Mouse (Mus musculus) brain, adult 2 months (tissue): ENCODE results near the gene BC030870.

ENCODE experiments used
- DNase-seq: peaks from one replicate; pipeline ENCODE4 v3.0.0; 2011; ENCODE audit warnings: low read depth, low spot score

BC030870 gene

DNA sequence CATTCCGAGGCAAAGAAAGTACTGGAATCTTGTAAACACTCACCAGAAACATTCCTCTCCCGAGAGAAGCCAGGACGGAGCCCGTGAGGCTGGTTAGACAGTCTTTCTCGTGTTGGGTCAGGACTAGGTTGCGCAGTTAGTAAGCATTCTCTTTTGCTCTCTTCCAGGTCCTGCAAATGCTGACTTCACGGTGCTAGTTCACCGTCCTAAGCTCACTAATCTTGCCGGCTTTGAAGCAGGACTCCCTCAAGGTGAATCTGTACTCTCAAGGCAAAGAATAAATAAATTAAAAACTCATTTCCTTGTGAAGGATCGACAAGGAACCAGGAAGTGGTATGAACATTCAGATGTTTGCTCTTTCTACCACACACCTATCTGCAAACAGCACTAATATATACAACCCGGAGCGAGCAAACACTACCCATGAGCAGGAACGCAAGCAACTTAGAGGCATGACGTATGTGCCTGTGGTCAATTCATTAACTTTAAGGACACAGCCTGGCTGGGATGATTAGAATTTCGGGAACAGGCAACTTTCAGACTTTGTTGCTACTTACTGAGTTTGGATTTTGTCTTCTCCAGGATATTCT lies at the start of gene BC030870:
BC030870 (minus strand) TSS at position 365 of the 590 bp plus-strand sequence.
- no peak for DNase-seq

DNA sequence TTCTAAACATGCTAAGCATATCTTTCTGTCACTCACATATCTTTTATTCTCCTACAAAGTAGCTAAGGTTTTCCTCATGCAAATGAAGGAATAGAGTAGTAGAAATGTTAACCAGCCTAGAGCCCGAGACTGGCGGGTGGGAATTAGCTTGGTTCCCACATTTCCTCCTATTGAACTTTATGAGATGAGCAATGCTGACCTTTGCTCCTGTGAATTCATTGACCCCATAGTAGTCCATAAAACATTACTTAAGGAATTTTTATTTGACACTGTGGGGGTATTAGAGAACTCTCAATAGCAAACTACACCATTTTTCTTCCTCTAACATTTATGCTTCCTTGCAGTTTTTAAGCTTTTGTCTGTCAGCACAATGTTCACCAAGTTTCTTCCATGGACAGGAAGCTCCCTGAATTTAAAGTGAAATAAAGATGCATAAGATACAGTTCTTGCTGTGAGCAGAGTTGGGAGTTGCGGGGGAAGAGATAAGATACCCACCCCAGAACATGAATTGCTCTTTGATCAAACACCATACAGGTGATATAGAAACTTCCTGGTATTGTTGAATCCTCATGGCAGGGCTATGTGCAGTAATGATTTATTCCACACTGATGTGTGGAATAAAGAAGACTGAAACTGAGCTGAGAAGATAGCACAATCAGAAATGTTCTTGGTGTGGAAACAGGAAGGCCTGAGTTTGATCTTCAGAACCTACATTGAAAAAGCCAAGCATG lies 45.5 kb upstream of the BC030870 start:
- DNase-seq = no peak

DNA sequence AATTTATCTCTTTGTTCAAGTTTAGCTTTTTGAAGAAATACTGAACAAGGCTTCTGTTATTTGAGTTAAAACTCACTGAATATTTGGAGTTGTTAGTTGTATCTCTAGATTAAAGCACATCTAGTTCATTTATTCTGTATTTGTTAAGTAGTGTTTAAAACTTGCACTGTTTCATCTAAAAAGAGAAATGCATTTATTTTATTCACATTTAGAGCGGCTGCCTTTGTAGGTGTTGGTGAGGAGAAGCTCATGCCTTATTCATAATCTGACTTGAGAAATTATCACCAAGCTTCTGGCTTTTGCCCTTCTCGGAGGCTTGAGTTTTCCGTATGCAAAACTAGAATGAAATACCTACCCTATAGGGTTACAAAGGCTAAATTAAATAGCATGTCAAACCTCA lies 39.8 kb upstream of the BC030870 start:
- DNase-seq = peak; percentile 17

DNA sequence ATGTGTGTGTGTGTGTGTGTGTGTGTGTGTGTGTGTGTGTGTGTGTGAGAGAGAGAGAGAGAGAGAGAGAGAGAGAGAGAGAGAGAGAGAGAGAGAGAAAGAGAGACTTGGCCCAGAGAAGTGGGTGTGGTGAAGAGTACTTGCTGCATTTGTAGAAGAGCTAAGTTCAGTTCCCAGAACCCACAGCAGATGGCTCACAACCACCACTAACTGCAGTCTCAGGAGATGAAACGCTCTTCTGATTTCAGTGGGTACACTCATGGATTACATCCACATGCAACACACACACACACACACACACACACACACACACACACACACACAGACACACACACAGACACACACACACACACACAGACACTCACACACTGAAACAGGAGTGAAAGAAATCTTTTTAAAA lies 31.3 kb upstream of the BC030870 start:
- peak; percentile 87 for DNase-seq

DNA sequence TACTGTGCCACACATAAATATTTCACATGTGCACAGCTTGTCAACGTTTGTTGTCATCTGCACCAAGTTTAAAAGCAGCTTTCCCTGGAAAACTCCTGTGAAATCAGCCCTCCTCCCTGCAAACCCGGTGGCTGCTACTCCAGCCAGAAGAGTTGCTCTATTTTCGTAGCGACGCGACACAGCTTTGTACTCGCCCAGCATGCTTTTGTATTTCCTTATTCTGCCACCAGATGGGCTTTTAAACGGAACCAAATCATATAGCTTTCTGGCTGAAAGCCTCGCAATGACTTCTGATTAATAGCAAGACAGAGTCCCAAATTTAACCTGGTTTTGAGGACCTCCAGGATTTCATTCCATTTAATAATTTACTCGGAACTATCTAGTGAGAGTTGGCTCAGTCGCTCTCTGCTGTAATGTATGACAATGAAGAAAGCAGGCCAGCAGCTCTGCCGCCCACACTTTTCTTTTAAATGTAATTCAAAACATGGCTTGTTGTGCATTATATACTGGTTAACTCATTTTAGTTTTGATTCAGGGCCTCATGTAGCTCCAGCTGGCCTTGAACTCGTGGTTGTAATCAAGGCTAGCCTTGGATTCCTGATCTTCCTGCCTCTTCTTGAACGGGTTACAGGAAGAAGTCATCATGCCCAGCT lies 29.9 kb upstream of the BC030870 start:
- peak; percentile 73 for DNase-seq

DNA sequence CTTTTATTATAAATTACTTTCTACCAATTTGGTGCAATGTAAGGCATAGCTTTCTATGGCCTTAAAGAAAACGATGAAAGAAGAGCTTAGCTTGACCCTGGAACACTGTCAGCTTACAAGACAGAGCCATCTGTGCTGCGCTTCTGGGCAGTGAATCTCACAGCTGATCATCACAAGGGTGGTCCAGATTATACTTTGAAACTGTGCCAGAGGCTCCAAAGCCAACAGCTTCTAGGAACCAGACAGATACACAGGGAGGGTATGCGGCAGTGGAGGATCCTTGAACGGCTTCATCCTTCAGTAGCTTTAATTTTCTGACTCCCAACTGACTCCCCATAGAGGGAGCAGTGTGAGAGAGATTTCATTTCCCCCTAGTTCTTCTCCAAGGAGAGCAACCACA lies 28.5 kb upstream of the BC030870 start:
- DNase-seq = peak; percentile 36

DNA sequence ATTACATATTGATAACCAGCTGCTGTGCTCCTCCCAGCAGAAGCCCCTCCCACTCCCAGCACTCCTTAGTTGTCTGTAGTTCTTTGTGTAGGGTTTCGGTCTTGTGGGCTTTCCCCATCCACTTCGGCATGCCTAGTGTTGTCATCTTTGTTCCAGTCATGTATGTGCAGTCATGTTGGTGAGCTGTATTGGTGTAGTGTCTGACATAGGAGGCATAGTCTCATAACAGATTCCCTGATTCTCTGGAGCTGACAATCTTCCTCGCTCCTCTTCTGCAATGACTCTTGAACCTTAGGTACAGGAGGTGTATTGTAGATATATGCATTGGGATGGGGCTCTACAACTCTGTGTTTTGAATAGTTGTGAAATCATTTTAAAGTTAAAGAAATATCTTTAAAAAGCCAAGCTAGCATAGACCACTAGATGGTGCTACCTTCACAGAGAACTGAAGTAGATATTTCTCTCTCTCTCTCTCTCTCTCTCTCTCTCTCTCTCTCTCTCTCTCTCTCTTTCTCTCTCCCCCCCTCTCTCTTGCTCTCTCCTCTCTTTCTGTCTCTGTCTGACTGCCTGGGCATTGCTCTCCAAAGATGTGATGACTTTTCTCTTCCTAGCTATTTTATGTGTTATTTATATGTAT lies 9.6 kb upstream of the BC030870 start:
- DNase-seq = peak; percentile 44

DNA sequence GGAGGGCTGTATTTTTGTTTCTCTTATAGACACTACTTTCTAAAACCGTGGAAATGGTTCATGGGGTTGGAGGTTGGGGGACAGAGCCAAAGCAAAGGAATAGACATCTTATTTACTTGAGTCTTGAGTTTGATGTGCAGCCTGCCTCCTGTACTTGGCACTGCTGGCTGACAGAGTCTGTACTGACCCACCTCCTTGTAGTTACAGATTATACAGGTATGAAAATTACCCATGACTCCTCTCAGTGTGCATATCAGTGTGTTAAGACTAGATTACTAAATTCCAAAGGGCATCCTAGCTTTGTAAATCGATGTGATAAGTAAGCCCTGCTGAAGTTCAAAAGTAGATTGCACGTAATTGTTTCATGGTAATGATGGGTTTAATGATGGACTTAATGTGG lies 2.9 kb downstream of the BC030870 start:
- no peak for DNase-seq

DNA sequence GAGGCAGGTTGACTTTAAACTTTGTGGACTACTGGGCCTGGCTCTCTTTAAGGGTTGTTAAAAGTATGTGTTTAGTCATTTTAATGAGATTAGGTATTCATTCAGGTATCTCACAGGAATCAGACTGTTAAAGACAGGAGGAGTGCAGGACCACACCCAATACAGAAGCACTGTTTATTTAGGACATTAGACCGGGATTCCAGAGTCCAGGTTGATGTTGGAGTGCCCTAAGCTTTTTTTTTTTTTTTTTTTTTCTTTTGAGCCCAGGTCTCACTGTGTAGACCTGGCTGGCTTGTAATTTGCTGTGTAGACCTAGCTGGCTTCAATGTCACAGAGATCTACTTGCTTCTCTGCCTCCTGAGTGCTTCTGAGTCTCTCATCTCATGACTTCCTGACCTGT lies 3.3 kb downstream of the BC030870 start:
- DNase-seq = no peak

DNA sequence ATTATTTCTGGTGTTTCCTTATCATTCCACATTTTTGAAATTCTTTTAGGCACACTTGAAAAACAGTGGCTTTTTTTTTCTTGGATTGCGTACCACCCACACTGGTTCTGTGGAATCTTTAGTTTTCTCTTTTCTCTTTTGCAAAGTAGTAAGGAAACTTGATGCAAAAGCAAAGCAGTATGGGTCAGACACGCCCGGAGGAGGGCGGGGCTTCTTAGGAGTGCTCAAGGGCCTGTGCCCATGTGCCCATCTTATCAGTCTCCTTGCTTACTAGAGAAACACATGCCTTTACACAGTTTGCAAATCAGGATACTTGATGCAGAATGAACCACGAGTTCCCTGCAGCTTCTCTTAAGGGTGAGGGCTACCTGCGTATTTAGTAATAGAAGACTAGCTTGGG lies 17.3 kb downstream of the BC030870 start:
- no peak for DNase-seq

DNA sequence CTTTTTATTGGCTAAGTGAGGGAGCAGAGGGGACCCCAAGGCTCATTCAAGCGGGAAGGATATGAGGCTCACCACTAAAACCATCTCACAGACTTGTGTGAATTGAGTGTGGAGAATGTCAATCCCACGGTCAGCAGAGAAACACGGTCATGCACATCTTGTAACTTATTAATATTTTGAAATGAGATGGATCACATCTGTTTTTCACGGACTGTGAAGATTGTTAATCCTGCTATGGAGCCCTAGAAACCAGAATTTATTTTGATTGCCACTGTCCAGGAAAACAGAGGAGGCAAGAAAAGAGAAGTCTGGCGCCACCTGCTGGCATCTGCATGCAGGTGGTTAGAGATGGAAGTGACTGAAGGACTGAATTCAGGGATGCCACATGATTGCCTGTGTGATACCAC lies 19.1 kb downstream of the BC030870 start:
- DNase-seq = peak; percentile 81

DNA sequence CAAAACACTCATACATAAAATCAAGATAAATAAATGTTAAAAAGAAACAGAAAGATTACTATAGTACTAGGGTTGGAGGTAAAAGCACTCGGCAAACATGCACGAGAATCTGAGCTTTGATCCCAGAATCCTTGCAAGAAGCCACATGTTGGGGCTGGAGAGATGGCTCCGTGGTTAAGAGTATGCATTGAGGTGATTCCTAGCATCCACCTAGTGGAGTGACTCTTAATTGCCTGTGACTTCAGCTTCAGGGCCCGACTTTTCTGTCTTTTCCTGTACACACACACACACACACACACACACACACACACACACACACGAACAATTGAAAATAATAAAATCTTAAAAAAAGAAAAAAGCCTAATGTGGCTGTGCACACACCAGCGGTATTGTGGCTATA lies 20.4 kb downstream of the BC030870 start:
- no peak for DNase-seq

DNA sequence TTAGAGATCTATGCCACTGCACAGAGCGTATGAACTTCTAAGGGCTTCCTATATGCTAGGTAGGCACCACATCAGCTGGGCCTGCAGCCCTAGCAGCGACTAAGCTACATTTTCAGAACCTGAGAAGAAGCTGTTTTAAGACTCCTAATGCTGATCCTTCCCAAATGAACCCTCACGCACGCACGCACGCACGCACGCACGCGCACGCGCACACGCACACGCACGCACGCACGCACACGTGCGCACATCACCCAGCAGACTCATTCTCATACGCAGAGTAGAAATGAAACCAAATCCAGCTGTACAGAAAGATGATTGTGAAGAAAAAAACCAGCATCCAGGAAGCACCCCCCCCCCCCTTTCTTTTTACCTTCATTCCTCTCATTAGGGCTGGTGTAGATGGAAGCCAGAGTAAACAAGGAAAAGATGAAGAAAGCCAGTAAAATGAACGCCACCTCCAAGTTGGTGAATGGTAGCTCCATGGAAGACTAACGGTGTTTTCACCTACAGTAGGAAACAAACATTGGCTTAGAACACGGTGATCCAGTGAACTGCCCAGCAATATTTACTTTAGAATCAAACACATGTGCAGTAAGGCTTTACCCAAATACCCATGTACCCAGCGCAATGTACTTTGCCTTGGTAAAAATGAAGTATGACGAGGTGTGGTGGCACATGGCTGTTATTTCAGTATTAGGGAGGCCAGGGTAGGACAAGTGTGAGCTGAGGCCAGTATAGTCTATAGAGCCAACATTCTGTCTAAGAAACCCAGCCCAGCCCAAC lies 21.2 kb downstream of the BC030870 start:
- no peak for DNase-seq

DNA sequence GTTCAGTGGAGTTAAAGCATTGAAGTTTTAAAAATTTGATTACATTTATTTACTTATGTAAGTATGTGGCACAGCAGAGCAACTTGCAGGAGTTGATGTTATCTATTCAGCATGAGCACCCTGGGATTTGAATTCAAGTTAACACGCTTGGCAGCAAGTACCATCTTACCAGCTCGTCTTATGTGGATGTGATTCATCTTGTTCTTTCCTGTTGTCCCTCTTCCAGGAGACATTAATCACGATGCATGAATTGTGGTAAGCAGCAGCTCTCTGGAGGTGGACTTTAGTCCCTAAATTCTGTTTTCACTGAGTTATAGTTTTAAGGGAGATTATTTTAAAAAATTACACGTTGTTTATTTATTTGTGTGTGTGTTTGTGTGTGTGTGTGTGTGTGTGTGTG lies 25.3 kb downstream of the BC030870 start:
- peak; percentile 66 for DNase-seq

DNA sequence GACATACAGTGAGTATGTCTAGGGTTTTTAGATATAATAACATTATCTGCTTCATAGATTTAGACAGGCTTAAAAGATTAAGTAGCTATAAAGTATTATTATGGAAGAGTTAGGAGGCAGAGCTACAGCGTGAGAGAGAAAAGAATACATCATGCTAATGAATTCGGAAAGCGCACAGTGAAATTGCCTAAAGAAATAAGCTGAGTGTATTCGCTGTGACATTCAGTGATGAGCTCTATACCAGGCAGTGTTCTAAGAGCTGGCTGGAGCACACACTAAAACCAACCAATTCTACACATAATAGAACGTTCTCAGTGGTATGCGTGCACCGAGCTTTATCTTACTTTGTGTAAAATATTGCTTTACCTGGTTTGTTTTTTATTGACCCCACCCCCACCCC lies 25.7 kb downstream of the BC030870 start:
- no peak for DNase-seq

DNA sequence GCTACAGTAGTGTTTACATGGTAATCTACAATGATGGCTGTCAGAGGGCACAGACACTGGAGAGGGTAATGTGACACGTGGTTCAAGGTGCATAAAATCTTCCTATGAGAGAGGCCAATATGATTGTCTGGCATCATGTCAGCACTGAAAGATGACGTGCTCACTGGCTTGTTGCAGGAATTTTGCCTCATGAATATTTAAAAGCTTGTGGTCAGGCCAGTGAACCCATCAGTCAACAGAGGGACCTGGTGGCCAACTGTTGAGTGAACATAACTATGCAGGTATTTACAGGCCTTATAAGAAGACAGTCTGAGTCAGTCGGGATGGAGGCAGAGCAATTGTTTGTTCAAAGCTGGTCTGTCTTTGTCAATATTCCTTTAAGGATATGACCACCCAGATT lies 29.6 kb downstream of the BC030870 start:
- DNase-seq = no peak

DNA sequence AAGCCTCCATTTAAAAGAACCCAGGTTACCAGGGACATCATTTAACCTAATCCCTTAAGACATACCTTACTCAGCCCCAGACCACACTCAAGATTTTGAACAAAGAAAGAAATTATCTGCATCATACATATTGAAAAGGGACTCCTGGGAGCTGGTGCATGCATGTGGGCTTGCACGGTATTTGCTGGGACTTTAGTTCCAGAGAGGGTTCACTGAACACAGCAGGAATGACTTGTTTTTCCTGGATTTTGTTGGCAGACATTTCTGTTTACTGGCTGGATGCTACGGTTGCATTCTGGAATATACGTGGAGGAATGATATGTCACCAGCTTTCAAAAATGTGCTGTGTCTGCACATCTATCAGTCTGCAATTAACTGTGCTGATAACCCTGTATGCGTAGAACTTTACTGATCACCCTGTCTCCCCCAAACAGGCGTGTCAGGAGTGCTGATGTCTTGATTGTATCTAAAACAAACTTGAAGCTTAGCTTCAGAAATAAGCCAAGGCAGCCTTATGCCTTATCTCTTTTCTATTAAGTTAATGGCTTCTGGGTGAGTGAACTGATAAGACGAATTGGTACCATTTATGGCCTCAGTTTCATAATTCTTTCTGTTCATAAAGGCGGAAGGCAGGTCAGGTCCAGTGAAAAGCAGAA lies 31.5 kb downstream of the BC030870 start:
- no peak for DNase-seq

DNA sequence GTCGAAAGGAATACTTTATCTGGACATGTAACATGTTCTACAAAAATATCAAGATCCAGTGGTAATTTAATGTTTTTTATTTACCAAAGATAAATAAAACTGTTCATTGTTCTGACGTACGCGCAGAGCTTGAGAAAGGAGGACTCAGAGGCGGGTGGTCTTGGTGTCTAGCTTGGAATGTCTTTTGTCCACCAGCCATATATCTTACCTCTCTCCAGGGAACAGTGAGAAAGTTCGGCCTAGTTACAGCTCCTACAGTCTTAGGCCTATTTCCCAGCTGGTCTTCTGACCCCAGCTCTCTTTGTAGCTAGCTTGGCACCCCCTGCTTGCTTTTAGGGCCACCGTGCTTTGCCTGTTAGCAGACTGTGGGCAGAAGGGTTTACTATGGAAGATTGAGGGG lies 39.6 kb downstream of the BC030870 start:
- no peak for DNase-seq

DNA sequence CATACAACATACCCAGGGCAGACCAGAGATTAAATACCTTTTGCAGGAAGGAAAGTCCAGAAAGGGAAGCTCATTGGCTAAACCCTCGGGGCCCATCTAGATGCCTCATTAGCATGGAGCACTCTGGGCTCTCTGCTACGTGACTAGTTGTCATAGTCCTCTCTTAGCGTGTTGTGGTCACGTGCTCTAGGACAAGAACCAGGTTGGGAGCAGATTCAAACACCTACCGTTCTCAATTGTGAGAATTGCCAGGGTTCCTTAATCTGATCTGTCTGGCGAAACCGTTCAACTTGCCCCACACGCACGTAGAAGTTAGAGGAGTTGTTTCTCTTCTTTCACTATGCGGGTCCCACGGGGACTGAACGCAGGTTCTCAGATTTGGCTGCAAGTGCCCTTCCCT lies 41.2 kb downstream of the BC030870 start:
- no peak for DNase-seq

DNA sequence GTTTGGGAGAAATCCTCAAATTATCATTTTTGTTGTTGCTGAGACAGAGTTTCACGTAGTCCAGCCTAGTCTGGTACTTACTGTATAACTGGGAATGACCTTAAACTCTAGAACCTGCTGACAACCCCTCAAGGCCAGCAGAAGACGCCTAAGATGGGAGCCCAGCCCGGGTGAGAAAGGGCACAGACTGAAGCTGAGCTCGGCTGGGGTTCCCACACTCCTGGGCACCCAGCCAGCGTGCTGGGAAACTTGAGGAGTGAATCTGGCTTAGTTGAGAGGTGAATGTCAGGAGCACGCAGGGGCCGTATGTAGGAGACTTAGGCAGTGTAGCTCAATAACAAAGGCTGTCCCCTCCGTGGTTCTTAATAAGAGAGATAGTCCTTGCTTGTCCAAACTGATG lies 41.7 kb downstream of the BC030870 start:
- no peak for DNase-seq

DNA sequence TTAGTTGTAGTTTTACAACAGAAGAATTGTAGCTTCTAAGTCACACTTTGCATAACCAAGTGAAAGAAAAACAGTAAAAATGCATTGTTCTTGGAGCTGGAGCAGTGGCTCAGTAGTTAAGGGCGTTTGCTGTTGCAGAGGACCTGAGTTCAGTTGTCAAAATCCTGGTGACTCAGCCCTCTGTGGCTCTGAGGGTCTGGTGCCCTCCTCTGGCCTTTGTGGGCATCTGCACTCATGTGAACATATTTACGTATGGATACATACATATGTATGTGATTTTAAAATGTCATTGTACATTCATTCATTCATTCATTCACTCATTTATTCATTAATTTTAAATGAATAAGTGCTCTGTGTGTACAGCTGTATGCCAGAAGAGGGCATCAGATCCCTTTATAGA lies 43.7 kb downstream of the BC030870 start:
- DNase-seq = no peak
